Comparison of ENCODE assay signal across 13 mouse cellular contexts in genomic region chr7:34644591-34644990, GRCm38 (mm10). TPM values are rescaled to one million over a fixed set of nuclear protein-coding genes. Genes with fewer than 3 reads are reported as not detected.
"Had no signal": no experiment of that assay in that cellular context is flagged by ENCODE, and none has a peak within 500 bp of the region (broad histone marks: within the 10 kb centered on the region; RNA-seq: fewer than 3 reads in every experiment).

No protein-coding gene starts in this region.

- H3K27me3 ChIP-seq: neural tube, embryonic 12.5 days; stomach, embryonic 15.5 days had no signal

- H3K9ac ChIP-seq: liver, embryonic 14.5 days; neural tube, embryonic 12.5 days; stomach, embryonic 15.5 days had no signal

- H3K4me1 ChIP-seq: stomach, embryonic 15.5 days had no signal

- H3K9me3 ChIP-seq: neural tube, embryonic 12.5 days; stomach, embryonic 15.5 days had no signal

- H3K4me3 ChIP-seq: left cerebral cortex, adult 2 months; neural tube, embryonic 12.5 days; stomach, embryonic 15.5 days had no signal

- DNase-seq: kidney, adult 8-10 months; kidney, postnatal 25 days; lung, adult 18-20 months; retina, postnatal 1 day; right cerebral cortex, postnatal 14 days; thymus, adult 2 months; thymus, postnatal 25 days had no signal

- H3K27ac ChIP-seq: left cerebral cortex, adult 2 months; liver, embryonic 14.5 days; neural tube, embryonic 12.5 days; stomach, embryonic 15.5 days had no signal

- H3K4me2 ChIP-seq: neural tube, embryonic 12.5 days; stomach, embryonic 15.5 days had no signal

RNA-seq across cellular contexts. Expression of gene Kctd15, which starts 11.9 kb away (rescaled TPM):
- total RNA-seq: megakaryocyte-erythroid progenitor cell, adult 5-6 weeks; neutrophil, adult 5-6 weeks had no signal
